Mouse (Mus musculus) heart, postnatal 0 days (tissue): ENCODE measurements at regions not wholly inside any gene's neighbourhood (a gene's known extent, or its start where the extent isn't known, plus 50 kb on each side); places are given as distances from the start of the nearest gene placed in this dataset.

Experiments
- ATAC-seq: fragments of 200-750 bp; cut with Nextera tagmentation; 2 replicates; pipeline ENCODE4 v1.8.0; 2017; ENCODE audit warnings: low read depth, moderate number of reproducible peaks, moderate library complexity; ENCODE audit not compliant: insufficient read depth
- DNase-seq: peaks from one replicate; pipeline ENCODE4 v3.0.0-alpha.2; 2016; ENCODE audit warnings: low spot score
- H3K27ac ChIP-seq: fragments of 300-500 bp; sonication (generic); 2 replicates; pipeline ENCODE4 v1.5.1; 2014; ENCODE audit warnings: low read depth, mild to moderate bottlenecking
- H3K27me3 ChIP-seq: fragments of 300-500 bp; sonication (generic); 2 replicates; pipeline ENCODE4 v1.6.1; 2014; ENCODE audit warnings: low read length, mixed read lengths; ENCODE audit not compliant: control insufficient read depth, insufficient read depth
- H3K36me3 ChIP-seq: fragments of 300-500 bp; sonication (generic); replicated peaks from 2 replicates; pipeline ENCODE4 v1.6.1; 2014; ENCODE audit warnings: low read length, mixed read lengths; ENCODE audit not compliant: control insufficient read depth, insufficient read depth
- H3K4me1 ChIP-seq: fragments of 300-500 bp; sonication (generic); 2 replicates; pipeline ENCODE4 v1.6.1; 2014; ENCODE audit warnings: antibody characterized with exemption; ENCODE audit not compliant: control insufficient read depth, insufficient read depth
- H3K4me2 ChIP-seq: fragments of 300-500 bp; sonication (generic); 2 replicates; pipeline ENCODE4 v1.6.1; 2014; ENCODE audit warnings: low read depth, mild to moderate bottlenecking, low read length, moderate library complexity
- H3K4me3 ChIP-seq: fragments of 300-500 bp; sonication (generic); 2 replicates; pipeline ENCODE4 v1.5.1; 2014; ENCODE audit warnings: low read depth, low read length
- H3K9ac ChIP-seq: fragments of 300-500 bp; sonication (generic); replicated peaks from 2 replicates; pipeline ENCODE4 v1.6.1; 2014; ENCODE audit warnings: low read depth, low read length, mixed read lengths
- H3K9me3 ChIP-seq: fragments of 300-500 bp; sonication (generic); replicated peaks from 2 replicates; pipeline ENCODE4 v1.6.1; 2016; ENCODE audit warnings: low read length; ENCODE audit not compliant: control insufficient read depth
- CTCF ChIP-seq: IDR thresholded peaks from 2 replicates; pipeline ENCODE4 v1.5.1; 2016; ENCODE audit warnings: antibody characterized with exemption, control low read depth, low read depth
- EP300 ChIP-seq: IDR thresholded peaks from 2 replicates; pipeline ENCODE4 v1.6.1; 2016; ENCODE audit warnings: antibody characterized with exemption, low read depth
- WGBS: fragments of 180-500 bp; shearing (Covaris S2); extraction: QIAGEN DNeasy Blood & Tissue Kit; methylation state at CpG from one replicate; pipeline ENCODE4 v1.1.7; 2014; 5-methylcytosine and 5-hydroxymethylcytosine counted together

GRCm38 (mm10) chr9:100045636-100046035 lies 169.7 kb upstream of the Sox14 start:
- H3K27ac ChIP-seq: no peak overlapping the region
- no peak for ATAC-seq
- no peaks in the 10 kb centered on the region for H3K36me3 ChIP-seq
- H3K4me2 ChIP-seq: no peak overlapping the region
- DNase-seq: no peak
- H3K4me1 ChIP-seq: no peaks in the 10 kb centered on the region
- 71% methylated on average over 5 of the region's 5 CpGs for WGBS
- no peaks in the 10 kb centered on the region for H3K27me3 ChIP-seq
- no peak overlapping the region for H3K4me3 ChIP-seq
- no peak overlapping the region for H3K9ac ChIP-seq
- no peak for TF ChIP-seq EP300
- TF ChIP-seq CTCF: no peak
- no peaks in the 10 kb centered on the region for H3K9me3 ChIP-seq

- DNase-seq: no peak
- Histone ChIP-seq H3K9ac (no peak overlapping the region), H3K9me3 (no peaks in the 10 kb centered on the region), H3K27me3 (no peaks in the 10 kb centered on the region), H3K4me2 (no peak overlapping the region), H3K4me3 (no peak overlapping the region), H3K27ac (no peak overlapping the region), H3K4me1 (no peaks in the 10 kb centered on the region), H3K36me3 (no peaks in the 10 kb centered on the region)
- WGBS: 41% methylated on average over 6 of the region's 6 CpGs
- ATAC-seq: no peak
- no peak for TF ChIP-seq EP300
- no peak for TF ChIP-seq CTCF
Observed at GRCm38 (mm10) chr9:100041776-100042175, 165.8 kb upstream of the Sox14 start.

- Histone ChIP-seq H3K36me3 (no peaks in the 10 kb centered on the region), H3K27me3 (no peaks in the 10 kb centered on the region), H3K27ac (no peak overlapping the region), H3K9me3 (no peaks in the 10 kb centered on the region), H3K4me1 (no peaks in the 10 kb centered on the region), H3K9ac (no peak overlapping the region), H3K4me2 (no peak overlapping the region), H3K4me3 (no peak overlapping the region)
- DNase-seq (no peak), ATAC-seq (no peak)
- 42% methylated on average over 5 of the region's 5 CpGs for WGBS
- TF ChIP-seq EP300 (no peak), CTCF (no peak)
Observed at GRCm38 (mm10) chr9:100023641-100024040, 147.7 kb upstream of the Sox14 start.

- Histone ChIP-seq H3K4me2 (no peak overlapping the region), H3K27ac (no peak overlapping the region), H3K9me3 (no peaks in the 10 kb centered on the region), H3K4me1 (no peaks in the 10 kb centered on the region), H3K9ac (no peak overlapping the region), H3K4me3 (no peak overlapping the region), H3K27me3 (no peaks in the 10 kb centered on the region), H3K36me3 (no peaks in the 10 kb centered on the region)
- TF ChIP-seq CTCF (no peak), EP300 (no peak)
- ATAC-seq (no peak), DNase-seq (no peak)
- 66% methylated on average over 3 of the region's 3 CpGs for WGBS
Observed at GRCm38 (mm10) chr9:100022035-100022434, 146.1 kb upstream of the Sox14 start.

- no peak overlapping the region for H3K27ac ChIP-seq
- ATAC-seq (no peak), DNase-seq (no peak)
- no peaks in the 10 kb centered on the region for H3K36me3 ChIP-seq
- no peaks in the 10 kb centered on the region for H3K4me1 ChIP-seq
- no peak overlapping the region for H3K4me3 ChIP-seq
- H3K4me2 ChIP-seq: no peak overlapping the region
- no peak overlapping the region for H3K9ac ChIP-seq
- no peaks in the 10 kb centered on the region for H3K9me3 ChIP-seq
- no peak for TF ChIP-seq EP300
- no peak for TF ChIP-seq CTCF
- 47% methylated on average over 8 of the region's 8 CpGs for WGBS
- H3K27me3 ChIP-seq: no peaks in the 10 kb centered on the region
Observed at GRCm38 (mm10) chr9:99995204-99995603, 119.2 kb upstream of the Sox14 start.

- DNase-seq: peak; percentile 11
- Histone ChIP-seq H3K27ac (no peak overlapping the region), H3K27me3 (no peaks in the 10 kb centered on the region), H3K4me1 (no peaks in the 10 kb centered on the region), H3K4me2 (peak overlapping the region; percentile 48), H3K9me3 (no peaks in the 10 kb centered on the region), H3K4me3 (peak overlapping the region; percentile 22), H3K9ac (no peak overlapping the region), H3K36me3 (no peaks in the 10 kb centered on the region)
- ATAC-seq: no peak
- whole genome bisulfite sequencing: 1% methylated on average over 30 of the region's 30 CpGs
- TF ChIP-seq CTCF: no peak
- TF ChIP-seq EP300: no peak
Observed at GRCm38 (mm10) chr9:99994285-99995144, 118.5 kb upstream of the Sox14 start.
